Mouse (Mus musculus) midbrain, embryonic 13.5 days (tissue): ENCODE results near the gene Cyb5r1. TPM values are rescaled to one million over a fixed set of nuclear protein-coding genes. Genes with fewer than 3 reads are reported as not detected.
"Not testable (repeated sequence)": the region's sequence is repeated elsewhere in the genome, so short reads cannot be mapped to it uniquely, and the experiment has no call there.

Source experiments
- ATAC-seq: fragments of 200-750 bp; cut with Nextera tagmentation; 2 replicates; pipeline ENCODE4 v1.8.0; 2017; ENCODE audit warnings: mild to moderate bottlenecking, moderate TSS enrichment, moderate library complexity
- H3K27ac ChIP-seq: fragments of 300-500 bp; sonication (generic); 2 replicates; pipeline ENCODE4 v1.5.1; 2015; ENCODE audit warnings: inconsistent platforms, mild to moderate bottlenecking, moderate library complexity
- H3K27me3 ChIP-seq: fragments of 300-500 bp; sonication (generic); 2 replicates; pipeline ENCODE4 v1.6.1; 2015; ENCODE audit warnings: mild to moderate bottlenecking, inconsistent platforms
- H3K36me3 ChIP-seq: fragments of 300-500 bp; sonication (generic); 2 replicates; pipeline ENCODE4 v1.6.1; 2015; ENCODE audit warnings: mild to moderate bottlenecking, inconsistent platforms
- H3K4me1 ChIP-seq: fragments of 300-500 bp; sonication (generic); replicated peaks from 2 replicates; pipeline ENCODE4 v1.6.1; 2015; ENCODE audit warnings: inconsistent platforms
- H3K4me2 ChIP-seq: fragments of 300-500 bp; sonication (generic); replicated peaks from 2 replicates; pipeline ENCODE4 v1.6.1; 2015; ENCODE audit warnings: moderate library complexity, mild to moderate bottlenecking, inconsistent platforms
- H3K4me3 ChIP-seq: fragments of 300-500 bp; sonication (generic); replicated peaks from 2 replicates; pipeline ENCODE4 v1.5.1; 2015; ENCODE audit warnings: mild to moderate bottlenecking, inconsistent platforms
- H3K9ac ChIP-seq: fragments of 300-500 bp; sonication (generic); replicated peaks from 2 replicates; pipeline ENCODE4 v1.6.1; 2015; ENCODE audit warnings: mild to moderate bottlenecking, inconsistent platforms
- H3K9me3 ChIP-seq: fragments of 300-500 bp; sonication (generic); 2 replicates; pipeline ENCODE4 v1.6.1; 2016; ENCODE audit warnings: mild to moderate bottlenecking, inconsistent platforms
- WGBS: fragments of 180-500 bp; shearing (Covaris S2); methylation state at CpG from one replicate; pipeline ENCODE4 v1.1.7; 2015; 5-methylcytosine and 5-hydroxymethylcytosine counted together
- polyA plus RNA-seq: library from polyadenylated mRNA; unstranded; fragments of >200 nt; fragmentation: Nextera tagmentation; extraction: Ambion mirVana; gene quantifications from 2 replicates; pipeline ENCODE4 v1.2.1, GENCODE M21; 2015

Gene Cyb5r1
- polyA plus RNA-seq, 1 experiment from 2014 or later, result 18.2 TPM

DNA sequence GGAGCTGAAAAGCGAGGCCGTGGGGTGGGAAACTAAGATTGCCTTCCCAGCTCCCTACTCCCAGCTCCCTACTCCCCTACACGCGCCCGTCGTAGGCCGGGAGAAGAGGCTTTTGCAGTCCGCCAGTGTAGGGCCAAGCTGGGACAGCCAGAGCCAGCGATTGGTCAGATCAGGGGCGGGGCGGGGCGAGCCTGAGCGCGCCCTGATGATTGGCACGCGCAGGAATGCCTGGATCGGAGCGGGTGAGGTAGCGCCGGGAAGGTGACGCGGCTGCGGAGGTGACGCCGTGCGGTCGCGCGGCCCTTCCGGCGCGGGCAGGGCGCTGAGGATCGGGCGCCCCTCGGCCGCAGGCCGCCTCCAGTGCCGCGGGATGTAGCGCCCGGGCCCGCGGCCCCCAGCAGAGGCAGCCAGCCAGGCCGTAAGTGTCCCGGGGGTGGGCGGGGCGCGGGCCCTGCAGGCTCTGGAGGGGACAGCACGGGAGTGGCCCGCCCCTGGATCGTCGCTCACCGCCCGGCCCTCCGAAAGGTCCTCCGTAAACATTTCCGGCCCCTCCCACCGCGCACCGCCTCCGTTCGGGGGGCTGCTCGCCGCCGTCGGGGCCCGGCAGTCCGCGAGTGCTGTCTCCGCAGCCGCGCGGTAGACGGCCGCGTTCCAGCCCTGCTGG, 9.9 kb downstream of the Cyb5r1 start, which contains the start of gene Adipor1:
Gene Adipor1 (plus strand): TSS at position 211 of the 664 bp plus-strand sequence.
- peak within 1 kb of the TSS; percentile 91 for H3K4me3 ChIP-seq
- peak within 1 kb of the TSS; percentile 61 for H3K4me2 ChIP-seq
- under 1% methylated on average over 63 of the region's 77 CpGs for WGBS
- H3K4me1 ChIP-seq, result peaks cover 44% of the 10 kb centered on the region
- H3K9me3 ChIP-seq, result no peaks in the 10 kb centered on the region
- peak within 1 kb of the TSS; percentile 93 for H3K27ac ChIP-seq
- H3K9ac ChIP-seq, result peak within 1 kb of the TSS; percentile 91
- ATAC-seq, result peak; percentile 100
- H3K27me3 ChIP-seq, result no peaks in the 10 kb centered on the region
- H3K36me3 ChIP-seq, result peaks cover 10% of the 10 kb centered on the region; the same call in 1 of the 2 replicates

DNA sequence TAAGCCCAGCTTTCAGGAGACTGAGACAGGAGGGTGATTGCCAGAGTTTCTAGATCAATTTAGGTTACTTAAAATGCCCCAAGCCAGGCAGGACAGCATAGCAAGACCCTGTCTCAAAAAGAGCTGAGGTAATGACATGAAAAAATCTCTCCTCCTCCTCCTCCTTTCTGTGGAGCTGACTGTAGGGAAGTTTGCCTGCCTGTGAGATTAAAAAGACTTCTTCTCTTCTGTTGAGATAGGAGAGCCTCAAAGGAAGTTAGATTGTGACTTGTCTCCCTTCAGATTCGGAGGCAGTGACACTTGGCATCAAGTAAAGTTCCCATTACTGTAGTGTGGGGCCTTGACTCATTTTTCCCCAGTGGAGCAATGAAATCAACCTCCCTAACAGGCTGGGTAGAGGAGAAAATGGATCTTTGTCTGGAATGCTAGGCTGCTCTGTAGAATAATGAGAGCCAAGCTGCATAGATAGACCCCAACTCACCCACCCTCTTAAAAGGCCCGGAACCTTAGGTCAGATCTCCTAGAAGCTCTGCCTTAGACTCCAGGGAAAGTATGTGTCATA, 13.1 kb downstream of the Cyb5r1 start:
- no peak overlapping the region for H3K4me2 ChIP-seq
- ATAC-seq, result no peak
- H3K27ac ChIP-seq, result no peak overlapping the region
- H3K4me1 ChIP-seq, result peaks cover 50% of the 10 kb centered on the region
- WGBS, result 84% methylated on average over 2 of the region's 2 CpGs
- no peaks in the 10 kb centered on the region for H3K9me3 ChIP-seq
- H3K36me3 ChIP-seq, result peaks cover 7% of the 10 kb centered on the region
- no peak overlapping the region for H3K4me3 ChIP-seq
- no peak overlapping the region for H3K9ac ChIP-seq
- no peaks in the 10 kb centered on the region for H3K27me3 ChIP-seq

DNA sequence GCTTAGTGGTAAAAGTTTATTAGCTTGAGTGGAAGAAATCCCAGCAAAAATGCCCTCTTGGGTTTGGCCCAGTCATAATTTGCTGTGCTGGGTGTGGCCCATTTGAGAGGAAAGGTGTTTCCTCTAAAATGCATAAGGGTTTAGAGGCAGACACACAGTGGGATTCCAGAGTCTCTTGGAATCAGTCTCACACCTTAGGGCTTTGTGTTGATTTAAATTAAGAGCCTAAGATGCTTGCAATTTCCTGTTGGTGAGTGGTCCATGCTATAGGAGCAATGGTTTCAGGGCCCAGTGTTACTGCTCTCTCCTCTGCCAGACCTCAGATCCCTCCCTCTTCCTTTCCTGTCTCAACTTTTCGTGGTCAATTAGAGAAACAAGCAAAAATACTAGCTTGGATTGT, 13.8 kb downstream of the Cyb5r1 start:
- Histone ChIP-seq H3K4me2 (no peak overlapping the region), H3K36me3 (peaks cover 14% of the 10 kb centered on the region), H3K4me1 (peaks cover 50% of the 10 kb centered on the region), H3K27ac (0 out of 2 replicates have a peak overlapping the region, but pooled peaks have one; percentile 35), H3K27me3 (no peaks in the 10 kb centered on the region), H3K4me3 (no peak overlapping the region), H3K9ac (no peak overlapping the region), H3K9me3 (no peaks in the 10 kb centered on the region)
- WGBS, result 79% methylated on average over 1 of the region's 1 CpGs
- no peak for ATAC-seq

DNA sequence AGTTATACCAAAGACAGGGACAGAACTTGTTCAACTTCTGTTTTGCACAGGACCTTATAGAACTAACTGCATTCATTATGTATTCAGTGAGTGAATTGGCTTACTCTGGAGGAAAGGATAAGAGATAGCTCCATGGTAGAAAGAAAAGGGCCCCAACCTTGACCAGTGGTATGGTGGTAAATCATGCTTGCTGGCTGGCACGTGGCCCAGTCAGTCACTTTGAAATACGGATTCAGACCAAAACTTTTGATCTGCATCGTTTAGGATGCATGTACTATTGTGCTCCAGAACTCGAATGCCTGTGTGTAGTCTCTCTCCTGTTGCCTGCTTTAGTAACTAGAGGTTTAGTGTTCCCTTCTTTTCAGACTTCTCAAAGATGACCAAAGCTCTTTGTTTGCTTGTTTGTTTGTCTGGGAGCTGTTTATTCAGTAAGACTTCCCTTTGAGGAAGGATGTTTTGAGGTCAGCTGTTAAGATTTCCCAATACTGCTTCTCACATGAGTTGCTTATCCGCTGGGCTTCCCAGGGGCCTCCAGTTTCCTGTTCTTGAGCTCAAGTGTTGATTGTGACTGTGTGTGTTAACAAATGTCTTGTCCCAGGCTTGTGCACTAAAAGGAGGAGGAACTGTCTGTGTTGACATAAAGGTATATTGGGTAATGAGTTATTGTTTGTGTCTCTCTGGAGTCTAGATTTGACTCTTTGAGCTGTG, 14.5 kb downstream of the Cyb5r1 start:
- no peak overlapping the region for H3K4me3 ChIP-seq
- no peaks in the 10 kb centered on the region for H3K9me3 ChIP-seq
- peaks cover 21% of the 10 kb centered on the region for H3K36me3 ChIP-seq
- 56% methylated on average over 5 of the region's 5 CpGs for WGBS
- H3K27me3 ChIP-seq, result no peaks in the 10 kb centered on the region
- peak overlapping the region; percentile 35; the same call in 1 of the 2 replicates for H3K27ac ChIP-seq
- H3K4me1 ChIP-seq, result peaks cover 43% of the 10 kb centered on the region
- no peak overlapping the region for H3K4me2 ChIP-seq
- no peak overlapping the region for H3K9ac ChIP-seq
- no peak for ATAC-seq

DNA sequence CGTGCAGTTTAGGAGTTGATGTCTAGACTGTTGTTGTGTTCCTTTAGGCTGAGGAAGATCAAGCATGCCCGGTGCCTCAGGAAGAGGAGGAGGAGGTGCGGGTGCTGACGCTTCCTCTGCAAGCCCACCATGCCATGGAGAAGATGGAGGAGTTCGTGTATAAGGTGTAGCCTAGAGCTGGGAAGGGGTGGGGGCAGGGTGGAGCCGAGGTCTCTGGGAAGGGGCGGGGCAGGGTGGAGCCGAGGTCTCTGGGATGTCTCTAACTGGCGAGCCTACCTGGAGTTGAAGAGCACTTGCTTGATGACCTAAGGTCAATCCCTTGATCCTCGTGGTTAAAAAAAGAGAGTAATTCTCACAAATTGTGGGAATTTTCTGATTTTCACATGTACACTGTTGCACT, 18.6 kb downstream of the Cyb5r1 start:
- no peak overlapping the region for H3K4me3 ChIP-seq
- H3K27ac ChIP-seq, result no peak overlapping the region
- H3K36me3 ChIP-seq, result peaks cover 61% of the 10 kb centered on the region
- ATAC-seq, result no peak
- H3K9me3 ChIP-seq, result no peaks in the 10 kb centered on the region
- no peak overlapping the region for H3K9ac ChIP-seq
- no peak overlapping the region for H3K4me2 ChIP-seq
- H3K4me1 ChIP-seq, result peaks cover 15% of the 10 kb centered on the region
- WGBS, result 84% methylated on average over 10 of the region's 10 CpGs
- no peaks in the 10 kb centered on the region for H3K27me3 ChIP-seq

DNA sequence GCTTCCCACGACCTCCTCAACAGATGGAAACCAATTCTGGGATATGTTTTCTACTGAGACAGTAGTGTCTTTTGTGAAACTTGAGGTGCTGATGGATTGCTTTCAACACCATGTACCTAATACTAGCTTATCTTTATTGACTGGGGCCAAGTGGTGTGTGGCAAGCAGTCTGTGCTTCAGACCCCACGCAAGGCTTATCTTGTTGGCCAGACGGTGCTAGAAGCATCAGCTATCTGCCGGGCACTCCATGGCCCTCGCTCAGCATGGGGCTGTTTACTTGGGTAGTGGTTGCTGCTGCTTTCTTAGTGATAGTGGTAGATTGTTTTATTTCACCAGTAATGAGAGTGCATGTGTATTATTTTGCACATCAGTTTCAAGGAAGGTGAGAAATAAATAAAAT, 20.9 kb downstream of the Cyb5r1 start:
- Histone ChIP-seq H3K27me3 (no peaks in the 10 kb centered on the region), H3K9me3 (no peaks in the 10 kb centered on the region), H3K9ac (no peak overlapping the region), H3K4me1 (0 out of 2 replicates have a peak, but pooled peaks cover under 1% of the 10 kb centered on the region), H3K4me3 (no peak overlapping the region), H3K27ac (no peak overlapping the region), H3K4me2 (no peak overlapping the region), H3K36me3 (peaks cover 80% of the 10 kb centered on the region)
- no peak for ATAC-seq
- 84% methylated on average over 5 of the region's 5 CpGs for WGBS

DNA sequence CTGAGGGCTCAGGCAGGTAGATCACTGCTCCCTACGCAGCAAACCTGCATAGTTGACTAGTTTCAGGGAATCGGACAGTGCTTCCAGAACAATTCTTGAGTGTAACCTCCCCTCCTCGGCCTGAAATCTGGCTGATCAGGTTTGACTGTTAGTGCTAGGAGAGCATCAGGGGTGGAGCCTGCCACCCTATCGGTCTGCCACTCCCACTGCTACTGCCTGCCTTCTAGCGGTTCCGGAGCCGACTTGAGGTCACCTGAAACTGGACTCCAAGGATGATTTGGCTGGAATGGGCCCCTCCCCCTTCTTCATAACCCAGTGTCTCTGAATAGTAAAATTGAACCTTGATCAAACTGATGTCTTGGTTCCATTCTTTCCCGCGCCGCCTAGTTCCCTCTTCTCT, 27.6 kb downstream of the Cyb5r1 start:
- Histone ChIP-seq H3K9me3 (no peaks in the 10 kb centered on the region), H3K27ac (no peak overlapping the region), H3K36me3 (peaks cover 54% of the 10 kb centered on the region), H3K27me3 (no peaks in the 10 kb centered on the region), H3K4me3 (no peak overlapping the region), H3K9ac (no peak overlapping the region), H3K4me1 (no peaks in the 10 kb centered on the region), H3K4me2 (no peak overlapping the region)
- 92% methylated on average over 10 of the region's 10 CpGs for WGBS
- ATAC-seq, result no peak

DNA sequence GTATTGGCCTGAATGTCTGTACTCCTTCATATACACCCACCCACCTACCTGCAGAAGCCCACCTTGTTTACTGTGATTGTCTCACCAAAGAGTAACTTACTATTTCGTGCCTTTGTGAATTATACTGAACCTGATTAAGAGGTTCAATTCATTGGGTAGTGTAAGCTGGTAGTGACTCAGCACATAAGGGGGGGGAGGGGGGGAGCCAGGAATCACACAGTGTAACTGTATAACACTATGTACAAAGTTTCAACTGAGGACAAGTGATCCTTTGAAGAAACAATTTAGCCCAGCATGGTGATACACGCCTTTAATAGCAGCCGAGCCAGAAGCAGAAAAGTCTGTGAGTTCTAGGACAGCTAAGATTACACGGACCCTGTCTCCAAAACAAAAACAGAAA, 28.1 kb downstream of the Cyb5r1 start:
- Histone ChIP-seq H3K4me1 (no peaks in the 10 kb centered on the region), H3K27me3 (no peaks in the 10 kb centered on the region), H3K4me2 (no peak overlapping the region), H3K36me3 (peaks cover 49% of the 10 kb centered on the region), H3K9ac (no peak overlapping the region), H3K27ac (no peak overlapping the region), H3K9me3 (no peaks in the 10 kb centered on the region), H3K4me3 (no peak overlapping the region)
- WGBS, result 95% methylated on average over 4 of the region's 4 CpGs
- ATAC-seq, result no peak

DNA sequence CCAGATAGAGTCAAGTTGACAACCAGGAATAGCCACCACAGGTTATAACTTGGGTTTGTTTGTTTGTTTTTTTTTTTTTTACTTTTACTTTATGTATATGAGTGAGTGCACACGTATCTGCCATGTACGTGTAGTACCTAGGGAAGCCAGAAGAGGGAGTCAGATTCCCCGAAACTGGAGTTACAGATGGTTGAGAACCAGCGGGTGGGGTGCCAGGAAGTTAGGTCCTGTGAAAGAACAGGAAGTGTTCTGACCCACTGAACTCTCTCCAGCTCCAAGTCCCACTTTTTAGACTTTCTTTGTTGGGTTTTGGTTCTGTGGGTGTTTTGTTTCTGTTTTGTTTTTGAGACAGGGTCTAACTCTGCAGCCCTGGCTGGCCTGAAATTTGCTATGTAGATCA, 30.1 kb downstream of the Cyb5r1 start:
- Histone ChIP-seq H3K27ac (no peak overlapping the region), H3K9ac (no peak overlapping the region), H3K4me2 (no peak overlapping the region), H3K9me3 (no peaks in the 10 kb centered on the region), H3K36me3 (peaks cover 33% of the 10 kb centered on the region), H3K27me3 (no peaks in the 10 kb centered on the region), H3K4me3 (no peak overlapping the region), H3K4me1 (no peaks in the 10 kb centered on the region)
- WGBS, result 33% methylated on average over 4 of the region's 4 CpGs
- ATAC-seq, result no peak

DNA sequence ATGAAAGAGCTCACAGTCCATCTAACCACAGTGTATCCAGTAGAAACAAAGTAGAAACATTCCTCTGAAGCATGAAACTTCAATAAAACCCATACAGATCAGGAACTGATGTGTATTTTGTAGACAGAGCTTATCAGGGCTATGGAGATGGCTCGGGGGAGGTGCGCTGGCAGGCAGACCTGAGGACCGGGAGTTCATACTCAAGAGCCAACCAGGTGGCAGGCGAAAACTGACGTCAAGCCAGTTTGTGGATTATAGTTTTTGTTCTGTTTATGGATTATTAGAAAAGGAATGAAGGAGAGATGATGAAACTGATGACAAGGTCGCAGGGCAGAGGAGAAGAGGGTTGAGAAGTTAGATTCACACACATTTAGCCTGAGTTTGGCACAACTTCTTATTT, 35.1 kb downstream of the Cyb5r1 start:
- no peak overlapping the region for H3K4me2 ChIP-seq
- no peak for ATAC-seq
- WGBS, result 93% methylated on average over 6 of the region's 6 CpGs

DNA sequence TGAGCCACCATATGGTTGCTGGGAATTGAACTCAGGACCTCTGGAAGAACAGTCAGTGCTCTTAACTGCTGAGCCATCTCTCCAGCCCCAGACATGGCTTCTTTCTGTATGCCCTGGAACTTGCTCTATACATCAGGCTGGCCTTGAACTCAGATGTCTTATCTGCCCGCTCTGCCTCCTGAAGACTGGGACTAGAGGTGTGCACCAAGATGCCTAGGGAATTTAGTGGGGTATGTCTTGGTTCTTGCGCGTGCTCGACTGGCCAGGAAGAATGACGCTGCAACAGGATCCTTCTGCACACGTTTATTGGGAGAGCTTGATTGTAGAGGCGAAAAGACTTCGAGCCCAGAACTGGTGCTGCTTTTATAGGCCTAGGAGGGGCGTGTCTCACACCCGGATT, 36.4 kb downstream of the Cyb5r1 start:
- not testable (repeated sequence) for H3K9me3 ChIP-seq, H3K4me3 ChIP-seq, H3K4me1 ChIP-seq, H3K36me3 ChIP-seq, H3K4me2 ChIP-seq, H3K27me3 ChIP-seq, ATAC-seq, H3K9ac ChIP-seq, H3K27ac ChIP-seq
- WGBS, result 93% methylated on average over 8 of the region's 10 CpGs

More for the DNA sequence above, 35.1 kb downstream of the Cyb5r1 start:
- no peak overlapping the region for H3K4me3 ChIP-seq
- H3K4me1 ChIP-seq, result no peaks in the 10 kb centered on the region
- no peak overlapping the region for H3K27ac ChIP-seq
- H3K27me3 ChIP-seq, result no peaks in the 10 kb centered on the region
- no peaks in the 10 kb centered on the region for H3K36me3 ChIP-seq
- H3K9ac ChIP-seq, result no peak overlapping the region
- no peaks in the 10 kb centered on the region for H3K9me3 ChIP-seq

DNA sequence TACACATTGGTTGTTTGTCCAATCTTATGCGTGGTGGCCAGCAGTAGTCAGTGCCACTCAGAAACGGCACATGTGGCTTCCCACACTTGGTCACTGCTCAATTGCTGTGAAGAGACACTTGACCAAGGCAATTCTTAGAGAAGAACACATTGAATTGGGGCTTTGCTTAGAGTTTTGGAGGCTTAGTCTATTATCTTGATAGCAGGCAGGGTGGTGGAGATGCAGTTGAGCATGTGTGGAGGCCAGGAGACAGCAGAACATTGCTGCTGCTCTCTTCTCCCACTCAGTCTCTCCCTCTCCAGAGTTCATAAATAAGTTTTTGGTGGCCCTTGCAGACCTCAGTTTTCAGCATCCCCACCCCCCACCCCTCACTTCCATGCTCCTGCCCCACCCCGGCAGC, 37.0 kb downstream of the Cyb5r1 start:
- H3K27ac ChIP-seq, result no peak overlapping the region
- no peaks in the 10 kb centered on the region for H3K9me3 ChIP-seq
- no peak for ATAC-seq
- no peaks in the 10 kb centered on the region for H3K36me3 ChIP-seq
- no peaks in the 10 kb centered on the region for H3K4me1 ChIP-seq
- H3K9ac ChIP-seq, result no peak overlapping the region
- no peak overlapping the region for H3K4me3 ChIP-seq
- no peak overlapping the region for H3K4me2 ChIP-seq
- no peaks in the 10 kb centered on the region for H3K27me3 ChIP-seq
- 96% methylated on average over 3 of the region's 3 CpGs for WGBS
